Mouse (Mus musculus): ENCODE data around the gene Xrcc1.

GRCm38 (mm10) chr7:24525686-24526420, 20.2 kb upstream of the Xrcc1 start:
- no peak for TF ChIP-seq CTCF (IDR thresholded peaks at IDR 0.05; ENCODE audit: borderline replicate concordance, insufficient read depth, low read length)
- no peak for TF ChIP-seq POLR2A (IDR thresholded peaks at IDR 0.05; ENCODE audit: low read depth, low read length)

All from embryonic fibroblast, embryonic 13.5 days (primary cell).